Mouse (Mus musculus) neural tube, embryonic 11.5 days (tissue): Measurements from ENCODE around the gene Kcnj14. TPM values are rescaled to one million over a fixed set of nuclear protein-coding genes. Genes with fewer than 3 reads are reported as not detected.

Experiments
- ATAC-seq: fragments of 200-750 bp; cut with Nextera tagmentation; 2 replicates; pipeline ENCODE4 v1.8.0; 2017; ENCODE audit warnings: moderate number of reproducible peaks, mild to moderate bottlenecking, moderate TSS enrichment, moderate library complexity; ENCODE audit not compliant: insufficient read depth, low FRiP score, low TSS enrichment
- DNase-seq: peaks from one replicate; pipeline ENCODE4 v3.0.0-alpha.2; 2015; ENCODE audit warnings: low spot score
- H3K27ac ChIP-seq: fragments of 300-500 bp; sonication (generic); 2 replicates; pipeline ENCODE4 v1.5.1; 2014; ENCODE audit warnings: low read depth, mild to moderate bottlenecking, low read length
- H3K27me3 ChIP-seq: fragments of 300-500 bp; sonication (generic); 2 replicates; pipeline ENCODE4 v1.6.1; 2014; ENCODE audit warnings: mild to moderate bottlenecking, low read length, mixed read lengths; ENCODE audit not compliant: control insufficient read depth, insufficient read depth
- H3K36me3 ChIP-seq: fragments of 300-500 bp; sonication (generic); 2 replicates; pipeline ENCODE4 v1.6.1; 2014; ENCODE audit warnings: mild to moderate bottlenecking, low read length, moderate library complexity, mixed read lengths; ENCODE audit not compliant: control insufficient read depth, insufficient read depth
- H3K4me1 ChIP-seq: fragments of 300-500 bp; sonication (generic); 2 replicates; pipeline ENCODE4 v1.6.1; 2014; ENCODE audit warnings: low read length, mixed read lengths; ENCODE audit not compliant: control insufficient read depth, insufficient read depth
- H3K4me2 ChIP-seq: fragments of 300-500 bp; sonication (generic); 2 replicates; pipeline ENCODE4 v1.6.1; 2014; ENCODE audit warnings: low read depth, mild to moderate bottlenecking, moderate library complexity
- H3K4me3 ChIP-seq: fragments of 300-500 bp; sonication (generic); 2 replicates; pipeline ENCODE4 v1.5.1; 2014; ENCODE audit warnings: low read depth, low read length
- H3K9ac ChIP-seq: fragments of 300-500 bp; sonication (generic); 2 replicates; pipeline ENCODE4 v1.6.1; 2014; ENCODE audit warnings: mild to moderate bottlenecking, low read length
- H3K9me3 ChIP-seq: fragments of 300-500 bp; sonication (generic); 2 replicates; pipeline ENCODE4 v1.6.1; 2016; ENCODE audit warnings: low read length; ENCODE audit not compliant: control insufficient read depth
- whole genome bisulfite sequencing: fragments of 180-500 bp; shearing (Covaris S2); extraction: QIAGEN DNeasy Blood & Tissue Kit; methylation state at CpG from one replicate; pipeline ENCODE4 v1.1.7; 2014; 5-methylcytosine and 5-hydroxymethylcytosine counted together
- polyA plus RNA-seq: library from polyadenylated mRNA; unstranded; fragments of >200 nt; fragmentation: Nextera tagmentation; extraction: Ambion mirVana; gene quantifications from 2 replicates; pipeline ENCODE4 v1.2.1, GENCODE M21; 2014

The Kcnj14 gene
- polyA plus RNA-seq, 1 experiment from 2014 or later: 0.88 TPM

DNA sequence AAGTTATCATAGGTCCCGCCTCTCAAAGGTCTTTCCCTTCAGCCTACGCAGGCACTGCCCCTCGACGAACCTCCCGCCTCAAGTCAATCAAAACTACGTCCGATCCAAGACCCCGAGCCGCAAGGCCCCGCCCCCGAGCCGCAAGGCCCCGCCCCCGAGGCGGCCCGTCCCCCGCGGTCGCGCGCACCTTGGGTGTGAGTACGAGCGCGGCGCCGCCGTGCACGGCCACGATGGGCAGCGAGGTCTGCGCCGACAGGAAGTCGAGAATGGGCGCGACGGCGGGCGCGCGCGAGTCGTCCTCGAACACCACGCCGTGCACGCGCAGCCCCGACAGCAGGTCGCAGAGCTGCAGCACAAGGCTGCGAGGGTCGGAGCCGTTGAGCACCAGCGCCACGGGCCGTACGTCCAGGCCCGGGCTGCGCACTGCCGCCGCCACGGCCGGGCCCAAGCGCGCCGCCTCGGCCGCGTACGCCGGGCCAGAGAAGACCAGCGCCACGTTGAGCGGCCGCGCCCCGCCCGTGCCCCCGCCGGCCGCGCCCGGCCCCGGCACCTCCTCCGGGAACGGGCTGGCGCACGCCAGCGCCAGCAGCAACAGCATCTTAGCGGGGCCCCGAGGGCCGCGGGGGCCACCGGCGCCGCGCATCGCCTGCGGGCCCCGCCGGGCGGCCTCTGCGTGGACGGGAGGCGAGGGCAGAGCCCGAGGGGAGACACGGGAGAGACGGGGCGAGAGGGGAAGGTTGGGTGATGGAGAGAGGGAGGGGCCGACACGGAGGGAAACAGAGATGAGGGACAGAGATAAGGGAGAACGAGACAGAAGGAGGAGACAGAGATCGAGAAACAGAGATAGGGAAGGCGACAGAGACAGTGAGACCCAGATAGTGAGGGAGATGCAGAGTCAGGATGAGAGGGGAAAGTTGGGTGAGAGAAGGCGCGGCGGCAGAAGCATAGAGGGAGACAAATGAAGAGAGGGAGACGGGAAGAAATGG is 41.6 kb upstream of the Kcnj14 start:
- DNase-seq: peak; percentile 96
- ATAC-seq: peak; percentile 59
- peaks cover 18% of the 10 kb centered on the region for H3K4me1 ChIP-seq
- H3K4me3 ChIP-seq: peak overlapping the region; percentile 59
- H3K9me3 ChIP-seq: no peaks in the 10 kb centered on the region
- H3K36me3 ChIP-seq: no peaks in the 10 kb centered on the region
- H3K9ac ChIP-seq: peak overlapping the region; percentile 71
- peaks cover 36% of the 10 kb centered on the region for H3K27me3 ChIP-seq
- no peak overlapping the region for H3K27ac ChIP-seq
- 1% methylated on average over 113 of the region's 117 CpGs for WGBS
- H3K4me2 ChIP-seq: peak overlapping the region; percentile 67

DNA sequence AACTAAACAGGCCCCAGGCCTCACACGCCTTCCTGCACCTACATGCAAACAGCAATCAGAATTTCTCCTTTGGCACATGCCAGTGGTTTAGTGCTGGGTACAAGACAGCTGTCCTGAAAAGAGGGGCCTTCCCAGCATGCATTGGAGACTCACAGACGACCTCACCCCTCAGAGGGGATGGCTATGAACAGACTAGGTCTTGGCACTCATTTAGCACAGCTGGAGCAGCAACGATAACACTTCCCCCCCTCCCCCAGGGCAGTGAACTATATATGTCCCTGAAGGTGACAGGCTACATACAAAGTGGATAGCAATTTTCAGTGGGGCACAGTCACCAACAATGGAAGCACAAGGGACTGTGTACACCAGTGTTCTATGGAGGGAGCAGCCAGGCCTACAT is 39.9 kb upstream of the Kcnj14 start:
- Histone ChIP-seq H3K4me2 (no peak overlapping the region), H3K4me3 (no peak overlapping the region), H3K36me3 (no peaks in the 10 kb centered on the region), H3K9ac (no peak overlapping the region), H3K27me3 (peaks cover 19% of the 10 kb centered on the region), H3K4me1 (peaks cover 6% of the 10 kb centered on the region), H3K27ac (no peak overlapping the region), H3K9me3 (no peaks in the 10 kb centered on the region)
- DNase-seq (no peak), ATAC-seq (no peak)
- 66% methylated on average over 3 of the region's 3 CpGs for WGBS

DNA sequence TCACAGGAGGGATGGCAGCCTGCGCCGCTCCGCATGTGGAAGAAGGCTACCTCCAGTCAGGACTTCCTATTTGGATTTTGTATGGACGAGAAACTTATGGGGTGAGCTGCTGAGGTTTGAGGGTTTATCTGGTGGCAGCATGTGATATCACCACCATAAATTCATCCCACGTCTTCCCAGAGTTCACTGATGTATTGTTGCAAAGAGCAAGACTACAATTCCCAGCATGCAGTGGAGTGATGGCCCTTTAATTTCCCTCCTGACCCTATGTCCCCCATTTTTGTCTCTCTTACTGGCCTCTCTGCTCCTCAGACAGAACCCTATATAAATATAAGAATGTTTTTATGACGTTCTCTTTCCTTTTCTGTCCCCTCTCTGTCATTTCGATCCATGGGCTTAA is 38.2 kb upstream of the Kcnj14 start:
- WGBS: 90% methylated on average over 7 of the region's 7 CpGs

DNA sequence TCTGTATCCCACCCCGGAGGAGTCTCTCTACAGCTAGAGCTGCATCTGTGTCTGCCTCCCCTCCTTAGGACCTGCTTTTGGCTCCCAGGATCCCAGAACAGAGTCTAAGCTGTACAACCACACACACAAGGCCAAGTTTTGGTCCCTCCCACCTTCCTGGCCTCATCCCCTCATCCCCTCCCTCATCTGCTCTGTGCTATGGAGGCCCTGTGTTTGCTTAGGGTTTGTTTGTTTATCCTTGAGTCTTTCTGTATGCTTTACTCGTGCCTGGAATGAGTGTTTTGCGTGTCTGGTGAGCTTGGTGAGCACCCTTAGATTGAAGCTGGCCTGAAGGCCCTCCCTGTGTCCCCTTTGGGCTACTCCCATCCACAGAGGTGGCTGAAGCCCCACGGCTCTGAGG is 34.4 kb upstream of the Kcnj14 start:
- H3K4me1 ChIP-seq: no peaks in the 10 kb centered on the region
- DNase-seq: no peak
- no peaks in the 10 kb centered on the region for H3K9me3 ChIP-seq
- H3K4me2 ChIP-seq: no peak overlapping the region
- no peak overlapping the region for H3K27ac ChIP-seq
- no peak overlapping the region for H3K9ac ChIP-seq
- no peaks in the 10 kb centered on the region for H3K36me3 ChIP-seq
- H3K4me3 ChIP-seq: no peak overlapping the region
- ATAC-seq: no peak
- 63% methylated on average over 4 of the region's 4 CpGs for WGBS
- peaks cover 10% of the 10 kb centered on the region; the same call in 1 of the 2 replicates for H3K27me3 ChIP-seq

More for the DNA sequence above, 38.2 kb upstream of the Kcnj14 start:
- DNase-seq (no peak), ATAC-seq (no peak)
- Histone ChIP-seq H3K36me3 (no peaks in the 10 kb centered on the region), H3K27me3 (peaks cover 9% of the 10 kb centered on the region), H3K4me1 (peaks cover 2% of the 10 kb centered on the region), H3K27ac (no peak overlapping the region), H3K9me3 (no peaks in the 10 kb centered on the region), H3K4me3 (no peak overlapping the region), H3K4me2 (no peak overlapping the region), H3K9ac (no peak overlapping the region)

DNA sequence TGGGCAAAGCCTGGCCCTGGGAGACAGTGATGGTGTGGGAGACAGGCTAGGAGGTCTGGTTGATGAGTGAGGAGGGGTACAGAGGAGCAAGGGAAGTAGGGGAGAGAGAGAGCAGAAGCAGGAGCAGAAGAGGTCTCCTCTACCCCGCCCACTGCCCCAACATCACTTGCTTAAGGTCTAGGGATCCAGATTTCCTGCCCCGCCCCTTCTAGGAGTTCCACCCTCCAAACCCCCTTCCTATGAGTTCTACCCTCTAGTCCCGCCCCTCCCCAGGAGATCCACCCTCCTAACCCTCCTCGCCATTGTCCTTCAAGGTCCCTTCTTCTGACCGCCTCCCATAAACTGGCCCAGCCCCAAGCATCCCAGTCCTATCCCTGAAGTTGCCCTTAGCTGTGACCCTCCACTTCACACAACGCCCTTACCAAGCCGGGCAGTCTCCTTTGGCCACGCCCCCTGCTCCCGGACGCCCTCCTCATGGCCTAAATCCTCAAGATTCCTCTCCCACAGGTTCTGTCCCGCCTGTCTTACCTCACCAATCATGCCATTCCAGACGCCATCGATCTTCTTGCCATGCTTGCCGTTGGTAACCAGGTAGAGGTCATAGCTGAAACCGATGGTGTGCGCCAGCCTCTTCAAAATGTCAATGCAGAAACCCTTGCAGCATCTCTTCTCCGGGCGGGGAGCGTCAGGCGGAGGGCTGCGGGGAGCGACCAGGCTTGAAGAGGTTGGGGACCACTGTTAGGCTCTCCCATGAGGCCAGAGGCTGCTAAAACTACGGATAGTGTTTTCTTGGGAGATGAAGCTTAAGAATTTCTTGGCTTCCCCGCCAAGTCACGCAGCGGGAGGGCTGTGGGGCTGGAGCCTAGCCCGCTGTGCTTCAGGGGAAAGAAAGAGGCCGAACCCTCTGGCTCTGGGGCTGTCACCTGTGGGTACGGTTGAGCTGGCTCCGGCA is 32.6 kb upstream of the Kcnj14 start:
- no peaks in the 10 kb centered on the region for H3K4me1 ChIP-seq

DNA sequence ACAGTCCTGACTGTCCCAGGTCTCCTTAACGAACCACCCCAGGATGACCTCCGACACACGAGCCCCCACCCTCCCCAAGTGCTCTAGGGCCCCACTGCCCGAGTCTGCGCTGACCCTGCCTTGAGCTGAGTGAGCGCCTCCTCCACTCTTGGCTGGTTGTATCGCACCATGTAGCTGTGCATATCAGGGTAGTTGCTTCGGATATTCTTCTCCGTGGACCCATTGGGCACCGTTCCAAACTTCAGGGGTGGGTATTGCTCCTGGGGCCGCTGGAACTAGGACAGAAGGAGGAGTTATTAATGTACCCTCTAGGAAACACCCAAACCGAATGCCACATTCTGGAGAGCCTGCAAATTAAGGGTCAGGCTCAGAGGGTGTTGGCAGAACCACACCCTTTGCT is 28.5 kb upstream of the Kcnj14 start:
- ATAC-seq (no peak), DNase-seq (no peak)
- WGBS: 86% methylated on average over 12 of the region's 12 CpGs
- Histone ChIP-seq H3K36me3 (no peaks in the 10 kb centered on the region), H3K27ac (no peak overlapping the region), H3K4me2 (no peak overlapping the region), H3K27me3 (peaks cover 7% of the 10 kb centered on the region; the same call in 1 of the 2 replicates), H3K9me3 (no peaks in the 10 kb centered on the region), H3K4me1 (no peaks in the 10 kb centered on the region), H3K4me3 (no peak overlapping the region), H3K9ac (no peak overlapping the region)

More for the DNA sequence above, 32.6 kb upstream of the Kcnj14 start:
- peak overlapping the region; percentile 31 for H3K4me3 ChIP-seq
- DNase-seq (no peak), ATAC-seq (no peak)
- peak overlapping the region; percentile 54 for H3K4me2 ChIP-seq
- WGBS: 2% methylated on average over 30 of the region's 30 CpGs
- no peaks in the 10 kb centered on the region for H3K36me3 ChIP-seq
- H3K9ac ChIP-seq: peak overlapping the region; percentile 42
- no peak overlapping the region for H3K27ac ChIP-seq
- H3K27me3 ChIP-seq: peaks cover 10% of the 10 kb centered on the region; the same call in 1 of the 2 replicates
- no peaks in the 10 kb centered on the region for H3K9me3 ChIP-seq

DNA sequence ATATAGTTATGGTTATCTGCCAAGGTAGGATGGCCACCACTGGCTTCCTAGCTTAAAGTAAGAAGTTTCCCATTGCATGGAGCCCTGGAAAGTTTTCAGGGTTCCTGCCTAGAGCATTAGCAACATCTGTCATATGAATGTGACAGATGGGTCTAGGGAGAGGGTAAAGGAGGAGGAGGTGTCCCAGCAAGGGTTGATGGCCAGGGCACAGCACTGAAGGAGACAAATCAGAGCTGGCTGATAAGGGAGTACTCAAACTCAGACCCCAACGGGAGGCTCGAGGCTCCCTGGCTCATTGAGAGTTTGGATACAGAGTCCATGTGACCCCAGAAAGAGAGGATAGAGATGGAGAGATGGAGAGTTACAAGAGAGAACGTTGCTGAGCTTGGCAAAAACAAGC is 26.1 kb upstream of the Kcnj14 start:
- Histone ChIP-seq H3K9me3 (no peaks in the 10 kb centered on the region), H3K4me3 (no peak overlapping the region), H3K36me3 (no peaks in the 10 kb centered on the region), H3K27me3 (no peaks in the 10 kb centered on the region), H3K4me1 (no peaks in the 10 kb centered on the region), H3K27ac (no peak overlapping the region), H3K9ac (no peak overlapping the region), H3K4me2 (no peak overlapping the region)
- 85% methylated on average over 3 of the region's 3 CpGs for WGBS
- ATAC-seq: no peak
- DNase-seq: no peak

DNA sequence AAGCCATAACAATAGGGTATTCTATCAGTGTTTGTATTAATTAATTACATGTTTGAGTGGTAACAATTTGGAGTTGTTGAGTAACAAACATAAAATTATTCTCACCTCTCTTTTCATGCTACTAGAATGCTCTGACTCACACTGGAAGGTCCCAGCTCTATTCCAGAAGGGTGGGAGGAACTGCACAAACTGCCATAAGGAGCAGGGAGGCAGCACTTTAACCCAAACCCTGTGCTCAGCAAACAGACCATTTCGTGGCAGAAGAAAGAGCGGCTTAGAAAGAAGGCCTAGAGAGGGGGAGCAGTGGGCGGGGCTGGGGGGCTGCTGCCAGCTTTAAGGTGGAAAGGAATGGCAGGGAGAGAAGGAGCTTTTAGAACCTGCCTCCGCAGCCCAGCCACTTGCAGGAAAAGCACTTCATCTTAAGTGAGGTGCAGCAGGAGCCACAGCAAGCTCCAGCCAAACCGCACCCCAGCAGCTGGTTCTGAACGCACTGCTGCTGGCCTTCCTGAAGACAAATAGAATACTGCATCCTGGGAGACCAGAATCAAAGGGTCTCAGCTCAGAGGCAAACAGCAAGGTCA is 24.0 kb upstream of the Kcnj14 start:
- H3K27me3 ChIP-seq: no peaks in the 10 kb centered on the region
- no peak overlapping the region for H3K4me3 ChIP-seq
- H3K27ac ChIP-seq: no peak overlapping the region
- no peaks in the 10 kb centered on the region for H3K4me1 ChIP-seq
- 15% methylated on average over 6 of the region's 6 CpGs for WGBS
- no peaks in the 10 kb centered on the region for H3K9me3 ChIP-seq
- H3K4me2 ChIP-seq: no peak overlapping the region
- H3K36me3 ChIP-seq: no peaks in the 10 kb centered on the region
- DNase-seq: no peak
- no peak for ATAC-seq
- peak overlapping the region; percentile 12; the same call in 1 of the 2 replicates for H3K9ac ChIP-seq
